Mouse (Mus musculus): ENCODE results near the gene Crlf1.

DNA sequence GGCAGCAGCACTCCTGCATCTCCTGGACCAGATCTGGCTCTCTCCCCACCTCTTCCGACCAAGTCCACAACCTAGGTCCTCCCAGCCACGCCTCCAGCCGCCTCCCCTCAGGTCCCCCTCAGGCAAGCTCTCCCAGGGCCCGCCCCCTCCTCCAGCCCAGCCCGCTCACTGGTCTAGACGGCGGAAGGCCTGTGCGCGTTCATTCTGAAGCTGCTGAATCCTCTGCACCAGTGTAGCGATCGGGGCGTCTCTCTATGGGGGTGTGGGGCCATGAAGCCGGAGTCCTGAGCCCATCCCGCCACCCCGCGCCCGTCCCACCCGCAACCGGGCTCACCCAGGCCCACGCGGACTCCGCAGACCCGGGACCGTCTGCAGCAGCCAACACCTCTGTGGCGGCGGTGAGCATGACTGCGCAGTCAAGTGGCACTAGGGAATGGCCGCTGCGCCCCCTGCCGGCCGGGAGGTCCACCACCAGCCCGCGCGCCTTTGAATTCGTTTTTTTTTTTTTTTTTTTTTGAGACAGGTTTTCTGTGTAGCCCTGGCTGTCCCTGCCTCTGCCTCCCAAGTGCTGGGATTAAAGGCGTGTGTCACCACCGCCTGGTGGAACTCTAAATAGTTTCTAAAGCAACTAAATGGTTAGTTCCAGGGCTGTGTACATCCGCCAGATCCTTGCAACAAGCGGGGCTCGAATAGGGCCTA, 13.5 kb downstream of the Crlf1 start, which contains the start of gene Rex1bd:
- peak; percentile 53; the same call in 1 of the 2 replicates for TF ChIP-seq POLR2A (IDR thresholded peaks at IDR 0.05; ENCODE audit: insufficient read depth, low read depth, low read length)
- peak; percentile 80; the same call in 1 of the 2 replicates for TF ChIP-seq CTCF (IDR thresholded peaks at IDR 0.05; ENCODE audit: insufficient read depth, low read depth, low read length)
